Mouse (Mus musculus) forebrain, embryonic 16.5 days (tissue): ENCODE results near the gene Atp6v0d1. TPM values are rescaled to one million over a fixed set of nuclear protein-coding genes. Genes with fewer than 3 reads are reported as not detected.
A peak's percentile ranks its signal among the peaks of the same experiment; 100 is the strongest.

ENCODE experiments used
- ATAC-seq: fragments of 200-750 bp; cut with Nextera tagmentation; 2 replicates; pipeline ENCODE4 v1.8.0; 2017; ENCODE audit warnings: mild to moderate bottlenecking, moderate library complexity
- H3K27ac ChIP-seq: fragments of 300-500 bp; sonication (generic); 2 replicates; pipeline ENCODE4 v1.5.1; 2014; ENCODE audit warnings: low read length, control low read depth
- H3K27me3 ChIP-seq: fragments of 300-500 bp; sonication (generic); replicated peaks from 2 replicates; pipeline ENCODE4 v1.6.1; 2014; ENCODE audit warnings: low read length; ENCODE audit not compliant: control insufficient read depth, insufficient read depth
- H3K36me3 ChIP-seq: fragments of 300-500 bp; sonication (generic); 2 replicates; pipeline ENCODE4 v1.6.1; 2014; ENCODE audit not compliant: control insufficient read depth, insufficient read depth
- H3K4me1 ChIP-seq: fragments of 300-500 bp; sonication (generic); replicated peaks from 2 replicates; pipeline ENCODE4 v1.6.1; 2014; ENCODE audit warnings: low read length; ENCODE audit not compliant: control insufficient read depth, insufficient read depth
- H3K4me2 ChIP-seq: fragments of 300-500 bp; sonication (generic); 2 replicates; pipeline ENCODE4 v1.6.1; 2014; ENCODE audit warnings: mild to moderate bottlenecking, low read length, control low read depth
- H3K4me3 ChIP-seq: fragments of 300-500 bp; sonication (generic); replicated peaks from 2 replicates; pipeline ENCODE4 v1.5.1; 2014; ENCODE audit warnings: mild to moderate bottlenecking, low read length, control low read depth
- H3K9ac ChIP-seq: fragments of 300-500 bp; sonication (generic); replicated peaks from 2 replicates; pipeline ENCODE4 v1.6.1; 2014; ENCODE audit warnings: low read depth, low read length, control low read depth
- H3K9me3 ChIP-seq: fragments of 300-500 bp; sonication (generic); 2 replicates; pipeline ENCODE4 v1.6.1; 2016; ENCODE audit warnings: low read length; ENCODE audit not compliant: control insufficient read depth
- WGBS: fragments of 180-500 bp; shearing (Covaris S2); extraction: QIAGEN DNeasy Blood & Tissue Kit; methylation state at CpG from one replicate; pipeline ENCODE4 v1.1.7; 2014; 5-methylcytosine and 5-hydroxymethylcytosine counted together
- polyA plus RNA-seq: library from polyadenylated mRNA; unstranded; fragments of >200 nt; fragmentation: Nextera tagmentation; extraction: Ambion mirVana; gene quantifications from 2 replicates; pipeline ENCODE4 v1.2.1, GENCODE M21; 2015

Atp6v0d1 gene
- polyA plus RNA-seq: 193 and 203 TPM in 2 replicates

GRCm38 (mm10) chr8:105565952-105566702 is at the start of gene Atp6v0d1:
TSS of gene Atp6v0d1 (minus strand) at chr8:105566047.
- WGBS: 4% methylated on average over 52 of the region's 53 CpGs
- peak; percentile 98 for ATAC-seq
- Histone ChIP-seq H3K36me3 (no peaks in the 10 kb centered on the region), H3K27ac (peak within 1 kb of the TSS; percentile 79), H3K9ac (peak within 1 kb of the TSS; percentile 90), H3K9me3 (no peaks in the 10 kb centered on the region), H3K27me3 (no peaks in the 10 kb centered on the region), H3K4me2 (peak within 1 kb of the TSS; percentile 77), H3K4me1 (peaks cover 25% of the 10 kb centered on the region), H3K4me3 (peak within 1 kb of the TSS; percentile 71)

DNA sequence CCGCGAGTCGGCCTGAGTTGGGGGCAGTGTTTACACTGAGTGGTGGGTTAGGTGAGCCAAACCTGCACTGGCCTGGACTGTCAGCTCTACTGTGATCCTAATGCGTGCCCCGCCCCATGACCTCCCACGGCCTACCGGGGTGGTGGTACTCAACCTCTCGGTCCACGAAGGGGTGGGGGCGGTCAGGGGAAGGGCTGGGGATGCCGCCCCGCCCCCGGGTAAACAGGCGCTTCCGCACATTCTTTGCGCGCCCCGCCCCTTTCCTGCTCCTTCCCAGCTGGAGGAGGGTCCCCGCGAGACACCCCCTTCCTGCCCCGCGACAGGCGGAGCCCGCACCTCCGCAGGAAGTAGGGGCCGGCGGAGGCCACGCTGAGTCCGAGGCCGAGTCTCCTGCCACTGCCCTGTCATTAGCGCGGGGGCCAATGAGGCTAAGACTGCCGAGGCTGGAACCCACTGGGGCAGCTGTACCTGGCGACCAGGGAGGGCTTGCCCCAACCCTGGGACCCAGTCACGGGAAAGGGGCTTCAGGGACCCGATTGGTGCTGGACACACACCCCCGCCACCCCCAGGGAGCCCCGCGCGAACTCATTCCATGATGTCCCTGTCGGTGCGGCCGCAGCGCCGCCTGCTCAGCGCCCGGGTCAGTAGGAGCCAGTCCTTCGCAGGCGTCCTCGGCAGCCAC is 48.1 kb upstream of the Atp6v0d1 start:
- WGBS: under 1% methylated on average over 50 of the region's 50 CpGs
- no peaks in the 10 kb centered on the region for H3K9me3 ChIP-seq

GRCm38 (mm10) chr8:105613037-105613436 is 47.2 kb upstream of the Atp6v0d1 start:
- peaks cover 20% of the 10 kb centered on the region for H3K36me3 ChIP-seq
- WGBS: 5% methylated on average over 20 of the region's 20 CpGs
- no peak overlapping the region for H3K27ac ChIP-seq
- H3K4me2 ChIP-seq: no peak overlapping the region; the same call in 1 of the 2 replicates
- no peak for ATAC-seq
- peaks cover 12% of the 10 kb centered on the region; the same call in 1 of the 2 replicates for H3K27me3 ChIP-seq
- no peaks in the 10 kb centered on the region for H3K9me3 ChIP-seq
- peak overlapping the region; percentile 6; the same call in 1 of the 2 replicates for H3K4me3 ChIP-seq
- no peak overlapping the region for H3K9ac ChIP-seq
- peaks cover 14% of the 10 kb centered on the region for H3K4me1 ChIP-seq

More for the DNA sequence above, 48.1 kb upstream of the Atp6v0d1 start:
- no peak overlapping the region for H3K27ac ChIP-seq
- H3K4me3 ChIP-seq: peak overlapping the region; percentile 43
- peak overlapping the region; percentile 78 for H3K4me2 ChIP-seq
- H3K4me1 ChIP-seq: peaks cover 14% of the 10 kb centered on the region
- peak overlapping the region; percentile 56 for H3K9ac ChIP-seq
- H3K27me3 ChIP-seq: peaks cover 12% of the 10 kb centered on the region; the same call in 1 of the 2 replicates
- peaks cover 22% of the 10 kb centered on the region for H3K36me3 ChIP-seq
- peak; percentile 34 for ATAC-seq

GRCm38 (mm10) chr8:105611836-105612235 is 46.0 kb upstream of the Atp6v0d1 start:
- Histone ChIP-seq H3K9me3 (no peaks in the 10 kb centered on the region), H3K36me3 (peaks cover 10% of the 10 kb centered on the region), H3K27me3 (peaks cover 12% of the 10 kb centered on the region; the same call in 1 of the 2 replicates), H3K4me1 (peaks cover 21% of the 10 kb centered on the region), H3K4me3 (no peak overlapping the region), H3K27ac (no peak overlapping the region), H3K9ac (no peak overlapping the region), H3K4me2 (no peak overlapping the region)
- no peak for ATAC-seq
- WGBS: 83% methylated on average over 9 of the region's 9 CpGs

- no peak overlapping the region for H3K27ac ChIP-seq
- WGBS: 82% methylated on average over 4 of the region's 4 CpGs
- ATAC-seq: no peak
Observed at GRCm38 (mm10) chr8:105609771-105610170, 43.9 kb upstream of the Atp6v0d1 start.

DNA sequence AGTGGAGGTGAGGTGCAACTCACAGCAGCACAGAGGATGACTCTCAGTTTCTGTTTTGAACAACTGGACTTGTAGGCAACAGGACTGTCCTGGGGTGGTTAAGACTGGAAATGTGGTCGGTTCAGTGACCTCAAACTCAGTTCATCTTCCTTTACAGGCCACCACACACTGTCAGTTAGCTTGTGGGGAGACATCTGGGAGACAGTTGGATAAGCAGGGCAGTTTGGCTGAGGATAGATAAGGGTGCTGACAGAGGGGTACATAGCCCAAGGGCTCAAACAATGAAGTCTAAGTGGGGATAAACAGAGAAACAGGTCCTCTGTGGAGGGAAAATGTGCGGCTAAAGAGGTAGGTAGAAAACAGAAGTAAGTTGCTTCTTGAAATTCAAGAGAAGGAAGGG is 43.5 kb upstream of the Atp6v0d1 start:
- no peak overlapping the region for H3K9ac ChIP-seq
- no peak overlapping the region for H3K4me3 ChIP-seq
- ATAC-seq: no peak
- H3K9me3 ChIP-seq: no peaks in the 10 kb centered on the region
- 83% methylated on average over 2 of the region's 2 CpGs for WGBS
- no peak overlapping the region for H3K4me2 ChIP-seq
- no peaks in the 10 kb centered on the region for H3K36me3 ChIP-seq
- no peak overlapping the region for H3K27ac ChIP-seq
- peaks cover 12% of the 10 kb centered on the region; the same call in 1 of the 2 replicates for H3K27me3 ChIP-seq
- H3K4me1 ChIP-seq: peaks cover 36% of the 10 kb centered on the region

More at GRCm38 (mm10) chr8:105609771-105610170, 43.9 kb upstream of the Atp6v0d1 start:
- H3K9me3 ChIP-seq: no peaks in the 10 kb centered on the region
- peaks cover 12% of the 10 kb centered on the region; the same call in 1 of the 2 replicates for H3K27me3 ChIP-seq
- H3K4me1 ChIP-seq: peaks cover 33% of the 10 kb centered on the region
- no peaks in the 10 kb centered on the region for H3K36me3 ChIP-seq
- no peak overlapping the region for H3K4me3 ChIP-seq
- no peak overlapping the region for H3K4me2 ChIP-seq
- no peak overlapping the region for H3K9ac ChIP-seq

DNA sequence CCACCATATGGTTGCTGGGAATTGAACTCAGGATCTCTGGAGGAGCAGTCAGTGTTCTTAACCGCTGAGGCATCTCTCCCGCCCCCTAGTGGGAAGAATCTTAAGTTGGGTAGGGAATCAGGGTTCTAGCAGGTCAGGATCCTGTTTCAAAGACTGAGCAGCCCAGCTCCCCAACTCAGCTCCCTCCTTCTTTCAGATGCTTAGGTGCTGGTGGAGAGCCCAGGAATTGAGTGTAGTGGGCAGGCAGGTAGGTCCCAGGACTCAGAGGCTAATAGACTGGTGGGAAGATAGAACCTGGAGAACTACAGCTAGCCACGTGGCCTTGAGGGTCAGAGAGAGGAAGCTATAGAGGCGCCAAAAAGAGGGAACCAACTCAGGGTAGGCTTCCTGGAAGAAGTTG is 41.8 kb upstream of the Atp6v0d1 start:
- WGBS: 31% methylated on average over 4 of the region's 4 CpGs
- H3K9ac ChIP-seq: no peak overlapping the region

GRCm38 (mm10) chr8:105607062-105607461 is 41.2 kb upstream of the Atp6v0d1 start:
- WGBS: 5% methylated on average over 10 of the region's 10 CpGs
- Histone ChIP-seq H3K9ac (peak overlapping the region; percentile 73), H3K36me3 (no peaks in the 10 kb centered on the region), H3K27ac (0 out of 2 replicates have a peak overlapping the region, but pooled peaks have one; percentile 20), H3K27me3 (peaks cover 3% of the 10 kb centered on the region; the same call in 1 of the 2 replicates), H3K4me1 (peaks cover 21% of the 10 kb centered on the region), H3K9me3 (no peaks in the 10 kb centered on the region), H3K4me2 (peak overlapping the region; percentile 97), H3K4me3 (peak overlapping the region; percentile 68)
- ATAC-seq: no peak

More for the DNA sequence above, 41.8 kb upstream of the Atp6v0d1 start:
- Histone ChIP-seq H3K27ac (no peak overlapping the region), H3K4me1 (peaks cover 21% of the 10 kb centered on the region), H3K4me2 (no peak overlapping the region), H3K4me3 (no peak overlapping the region), H3K9me3 (no peaks in the 10 kb centered on the region), H3K27me3 (peaks cover 6% of the 10 kb centered on the region; the same call in 1 of the 2 replicates), H3K36me3 (no peaks in the 10 kb centered on the region)
- ATAC-seq: no peak
